Mouse (Mus musculus) liver, postnatal 0 days (tissue): Measurements from ENCODE around the gene Diras2.

Experiments used
- CTCF ChIP-seq: sonication (generic); IDR thresholded peaks from 2 replicates; pipeline ENCODE4 v1.5.1; 2016; ENCODE audit warnings: antibody characterized with exemption, low read depth
- EP300 ChIP-seq: IDR thresholded peaks from 2 replicates; pipeline ENCODE4 v1.6.1; 2016; ENCODE audit warnings: antibody characterized with exemption, low read depth, mild to moderate bottlenecking

DNA sequence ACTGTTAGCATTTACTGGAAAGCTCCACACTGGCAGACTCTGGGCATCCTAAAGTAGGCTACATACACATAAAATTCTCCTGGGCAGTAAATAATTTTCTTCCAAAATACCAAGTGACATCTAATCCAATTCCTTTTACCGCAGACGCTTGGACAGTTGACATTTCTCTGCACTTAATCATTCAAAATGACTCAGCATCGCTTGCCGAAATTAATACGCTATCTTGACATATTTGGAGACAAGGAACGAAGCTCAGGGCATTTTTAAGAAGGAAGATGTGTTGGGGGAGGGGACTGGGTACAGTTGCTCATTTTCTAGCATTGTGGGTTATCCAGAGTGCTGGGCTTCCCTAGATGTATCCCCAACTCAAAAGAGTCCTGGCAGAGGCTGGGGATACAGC is 15.2 kb upstream of the Diras2 start:
- TF ChIP-seq CTCF (no peak), EP300 (no peak)
